Mouse (Mus musculus) adrenal gland, postnatal 4 days (tissue): Measurements from ENCODE around the gene Fgfr2. TPM values are rescaled to one million over a fixed set of nuclear protein-coding genes. Genes with fewer than 3 reads are reported as not detected.
"Not testable (repeated sequence)": the region's sequence is repeated elsewhere in the genome, so short reads cannot be mapped to it uniquely, and the experiment has no call there.

ENCODE experiments used
- DNase-seq, 2 experiments: peaks; one replicate each; pipeline ENCODE4 v3.0.0; 2021 to 2022; ENCODE audit warnings: low spot score in 2 of 2, mixed read lengths in 2 of 2
- total RNA-seq, 2 experiments: library from RNA; stranded (reverse); gene quantifications; 2 replicates each; pipeline ENCODE4 v1.2.3; 2021

Fgfr2 gene
- total RNA-seq, 2 experiments from 2014 or later: 205 to 210 TPM

DNA sequence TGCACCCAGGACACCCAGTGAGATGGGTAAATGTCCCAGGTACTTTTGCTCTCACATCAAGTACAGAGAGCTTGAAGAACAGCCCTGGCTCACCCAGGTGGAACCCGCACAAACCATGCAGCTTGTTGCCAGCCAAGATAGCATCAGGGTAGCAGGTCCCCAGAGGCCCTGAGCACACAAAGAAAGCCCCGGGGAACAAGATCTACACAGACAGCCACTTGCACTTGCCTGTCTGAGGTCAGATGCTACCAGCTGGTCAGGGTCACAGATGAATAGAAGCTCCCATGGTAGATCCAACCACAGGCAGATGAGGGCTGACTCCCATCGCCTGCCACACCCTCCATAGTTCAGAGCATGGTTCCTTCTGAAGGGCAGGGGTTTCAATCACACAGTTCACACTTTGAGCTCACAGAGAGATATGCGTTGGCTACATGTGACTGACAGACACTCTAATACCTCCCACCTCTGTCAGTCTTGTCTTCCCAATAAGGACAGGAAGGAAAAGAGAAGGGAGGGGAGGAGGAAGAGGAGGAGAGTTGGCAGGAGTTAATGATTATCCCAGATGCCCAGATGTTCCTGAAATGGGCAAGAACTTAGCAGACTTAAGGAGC lies 642.3 kb downstream of the Fgfr2 start:
- DNase-seq: no peak

DNA sequence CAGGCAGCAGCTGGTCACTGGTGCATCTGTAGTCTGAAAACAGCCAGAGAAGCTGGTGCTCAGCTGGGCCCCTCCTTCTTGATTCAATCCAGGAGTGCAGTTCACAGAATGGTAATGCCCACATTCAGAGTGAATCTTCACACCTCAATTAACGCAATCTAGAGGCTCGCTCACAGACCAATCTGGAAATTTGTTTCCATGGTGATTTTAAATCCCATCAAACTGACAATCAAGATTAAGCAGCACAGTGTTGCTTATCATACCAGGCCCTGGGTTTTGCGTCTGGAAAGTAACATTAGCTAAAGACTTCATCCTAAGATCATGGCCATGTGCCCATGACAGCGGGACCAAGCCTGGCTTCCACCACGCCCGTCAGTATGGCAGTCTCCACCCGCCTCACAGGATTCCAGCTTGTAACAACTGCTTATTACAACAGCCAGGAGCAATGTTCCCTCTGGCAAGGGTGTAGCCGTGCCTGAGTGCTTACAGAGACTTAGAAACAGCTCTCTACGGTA lies 644.8 kb downstream of the Fgfr2 start:
- no peak for DNase-seq

DNA sequence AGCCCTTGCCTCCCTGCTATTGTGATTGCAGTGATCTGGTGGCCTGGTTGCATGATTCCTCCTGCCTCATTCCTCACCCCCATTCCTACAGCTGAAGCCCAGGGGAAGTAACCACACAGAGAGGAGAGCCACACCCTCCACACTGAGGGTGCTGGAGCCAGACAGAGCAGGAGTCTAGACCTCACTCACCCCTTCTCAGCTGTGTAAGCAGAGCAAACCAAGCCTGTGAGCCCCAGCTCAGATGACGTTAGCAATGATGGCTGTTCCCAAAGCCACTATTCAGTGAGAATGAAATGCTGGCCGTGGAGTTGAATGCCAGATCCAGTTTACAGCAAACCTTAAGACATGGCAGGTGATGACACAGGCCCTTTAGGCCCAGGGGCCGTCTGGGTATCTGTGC lies 645.4 kb downstream of the Fgfr2 start:
- DNase-seq: no peak

- no peak for DNase-seq
These were observed 646.7 kb downstream of the Fgfr2 start for GRCm38 (mm10) chr7:132476491-132476890.

DNA sequence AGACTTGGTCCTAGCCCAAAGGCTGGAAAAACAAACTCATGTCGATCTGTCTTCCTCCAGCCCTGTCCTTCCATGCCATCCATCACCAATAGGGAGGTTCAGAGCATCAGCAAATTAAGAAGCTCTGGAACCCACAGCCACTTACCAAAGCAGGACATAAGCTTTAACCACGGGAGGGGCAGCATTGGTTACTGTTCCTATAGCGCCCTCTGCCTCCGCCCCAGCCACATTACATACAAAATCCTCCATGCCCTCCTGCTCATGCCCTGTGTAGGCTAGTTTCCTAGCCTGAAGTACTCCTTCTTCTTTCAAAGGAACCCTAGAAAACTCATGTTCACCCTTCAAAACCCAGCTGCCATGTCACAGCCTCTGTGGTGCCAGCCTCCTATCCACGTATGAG lies 648.1 kb downstream of the Fgfr2 start:
- peak in 1 of 2 experiments; percentile 24 for DNase-seq

DNA sequence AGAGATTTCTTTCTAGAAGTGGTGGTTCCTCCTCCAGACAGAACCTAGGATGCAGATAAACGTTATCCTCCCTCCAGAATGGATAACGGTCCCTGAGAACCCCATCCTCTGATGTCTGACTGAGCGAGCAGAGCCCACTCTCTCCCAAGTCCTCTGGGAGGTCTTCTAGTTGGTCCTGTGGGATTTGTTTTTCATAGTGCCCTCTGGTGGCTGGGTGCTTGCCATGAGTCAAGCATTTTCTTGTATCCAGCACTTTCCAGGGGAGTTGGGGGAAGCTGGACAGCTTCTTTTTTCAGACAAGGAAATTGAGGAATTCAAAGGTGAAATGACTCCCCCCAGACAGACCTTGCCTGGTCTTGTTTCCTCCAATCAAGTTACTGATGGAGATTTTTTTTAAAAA lies 651.8 kb downstream of the Fgfr2 start:
- no peak for DNase-seq

DNA sequence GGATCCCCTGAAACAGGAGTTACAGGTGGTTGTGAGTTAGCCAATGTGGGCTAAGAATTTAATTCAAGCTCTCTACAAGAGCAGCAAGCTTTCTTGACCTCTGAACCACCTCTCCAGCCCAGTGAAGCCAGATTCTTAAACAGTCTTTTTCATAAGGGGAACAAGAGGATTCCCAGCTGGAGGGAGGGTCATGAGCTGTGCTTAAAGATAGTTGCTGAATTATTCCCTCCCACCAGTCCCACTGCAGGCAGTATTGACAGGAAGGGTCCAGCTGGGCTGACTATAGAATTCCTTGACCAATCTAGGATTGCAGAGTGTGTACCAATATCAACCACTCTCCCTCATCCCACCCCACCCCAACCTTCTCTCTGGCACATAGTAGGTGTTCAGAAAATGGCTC lies 654.8 kb downstream of the Fgfr2 start:
- no peak for DNase-seq

GRCm38 (mm10) chr7:132465897-132466296 lies 657.3 kb downstream of the Fgfr2 start:
- DNase-seq: no peak

GRCm38 (mm10) chr7:132464894-132465293 lies 658.3 kb downstream of the Fgfr2 start:
- no peak for DNase-seq

DNA sequence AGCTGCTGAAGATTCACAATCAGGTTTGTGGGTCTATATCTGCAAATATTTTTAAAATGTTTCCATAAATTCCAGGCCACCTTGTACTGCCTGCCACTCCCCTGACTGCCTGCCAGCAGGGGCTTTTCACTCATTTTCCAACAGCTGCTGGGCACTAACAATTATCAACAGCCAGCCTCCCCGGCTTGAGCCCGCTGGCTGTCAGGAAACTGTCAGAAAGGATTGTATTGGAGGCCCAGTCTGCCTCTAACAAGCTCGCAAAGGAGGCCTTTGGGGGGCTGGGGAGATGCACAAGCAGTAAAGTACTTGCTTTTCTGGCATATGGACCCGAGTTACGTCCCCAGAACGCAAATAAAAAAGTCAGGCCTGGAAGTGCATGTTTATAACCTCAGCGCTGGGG lies 664.7 kb downstream of the Fgfr2 start:
- DNase-seq: no peak

DNA sequence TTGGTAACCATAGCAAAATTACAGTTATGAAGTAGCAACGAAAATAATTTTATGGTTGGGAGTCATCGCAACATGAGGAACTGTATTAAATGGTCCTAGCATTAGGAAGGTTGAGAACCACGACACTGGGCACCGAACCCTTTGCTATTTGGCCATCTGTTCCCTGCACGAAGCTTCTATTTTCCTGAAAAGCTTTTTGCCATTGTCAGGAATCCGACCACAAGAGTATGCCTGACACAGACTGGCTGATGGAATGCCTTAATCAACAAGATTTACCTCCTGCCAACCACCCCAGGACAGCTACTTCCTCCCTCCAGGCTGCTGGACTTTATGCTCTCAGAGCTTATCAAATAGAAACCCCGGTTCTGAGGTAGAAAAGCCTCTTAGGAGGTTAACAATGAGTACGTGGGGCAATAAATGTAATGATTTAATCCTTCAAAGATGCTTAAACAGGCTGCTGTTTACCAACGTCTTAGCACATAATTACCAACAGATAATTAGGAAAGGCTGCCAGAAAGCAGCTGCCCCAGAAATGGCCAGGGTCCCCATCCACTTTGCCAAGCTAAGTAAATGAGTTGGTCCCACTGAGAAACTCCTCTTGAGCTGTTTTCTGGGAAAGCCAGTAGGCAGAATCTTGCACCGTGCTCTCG lies 668.0 kb downstream of the Fgfr2 start:
- DNase-seq: no peak

DNA sequence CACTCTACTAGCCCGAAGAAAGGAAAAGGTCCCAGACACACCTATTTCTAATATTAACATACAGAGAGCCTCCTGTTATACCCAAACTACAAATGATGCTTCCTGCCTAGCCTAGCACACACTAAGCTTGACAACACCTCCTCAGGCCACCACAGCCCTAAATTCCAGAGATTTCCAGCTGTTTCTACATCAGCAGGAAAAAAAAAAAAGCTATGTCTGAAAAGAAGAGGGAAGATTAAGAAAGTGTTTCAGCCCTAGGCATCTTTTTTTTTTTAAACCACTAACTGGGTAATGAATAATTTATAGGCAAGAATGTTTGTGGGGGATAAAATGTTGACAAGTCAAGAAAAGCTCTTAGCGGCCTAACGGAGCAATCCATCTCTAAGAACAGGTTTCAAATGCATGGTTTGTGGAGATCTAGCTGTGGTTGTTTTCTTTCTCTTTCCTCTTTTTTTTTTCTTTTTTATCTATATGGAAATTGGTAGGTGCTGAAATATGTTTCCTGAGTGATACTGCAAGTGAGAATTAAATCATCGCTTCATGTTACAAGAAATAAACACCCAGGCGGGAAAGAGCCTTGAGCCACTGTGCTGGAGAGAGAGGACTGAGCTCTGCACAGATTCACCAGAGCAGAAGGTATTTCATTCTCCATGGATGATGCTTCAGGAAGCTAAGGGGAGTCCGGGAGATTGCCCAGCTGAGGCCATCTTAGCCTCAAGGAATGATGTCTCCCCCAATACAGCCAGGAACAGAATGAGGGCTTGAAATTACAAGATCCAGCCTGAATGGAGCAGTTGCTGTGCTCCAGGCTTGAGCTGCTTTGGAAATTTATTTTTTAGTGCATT lies 673.0 kb downstream of the Fgfr2 start:
- no peak for DNase-seq

DNA sequence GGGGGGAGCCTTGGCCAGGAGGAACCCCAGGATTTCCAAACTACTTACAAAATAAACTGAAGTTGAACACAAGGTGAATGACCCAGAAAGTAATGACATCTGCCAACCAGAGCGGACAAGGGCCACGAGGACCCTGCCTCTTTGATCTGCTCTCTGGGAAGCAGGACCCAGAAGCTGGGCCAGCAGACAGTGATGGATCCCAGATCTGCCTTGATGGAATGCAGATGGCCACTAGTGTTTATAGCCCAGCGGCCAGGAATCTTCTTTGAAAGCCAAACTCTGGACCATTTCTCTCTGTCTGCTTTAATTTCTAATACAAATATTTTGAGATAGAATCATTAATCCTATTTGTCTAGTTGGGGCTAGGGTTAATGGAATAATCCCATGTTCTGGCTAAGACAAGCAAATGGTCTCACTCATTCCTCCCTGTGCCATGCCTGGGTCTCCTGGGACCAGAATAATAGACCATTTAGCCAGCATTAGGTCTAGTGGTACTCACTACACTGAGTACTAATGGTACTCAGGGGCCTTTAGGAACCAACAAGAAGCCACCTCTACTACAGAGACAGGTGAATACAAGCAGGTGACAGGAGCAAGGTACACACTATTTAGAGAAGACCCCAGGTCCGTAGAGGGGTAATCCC lies 674.5 kb downstream of the Fgfr2 start:
- DNase-seq: no peak

- DNase-seq: no peak
These were observed 675.6 kb downstream of the Fgfr2 start for GRCm38 (mm10) chr7:132447558-132447957.

GRCm38 (mm10) chr7:132446841-132447240 lies 676.3 kb downstream of the Fgfr2 start:
- DNase-seq: no peak

GRCm38 (mm10) chr7:132444221-132444620 lies 678.9 kb downstream of the Fgfr2 start:
- DNase-seq: no peak

GRCm38 (mm10) chr7:132443769-132444168 lies 679.4 kb downstream of the Fgfr2 start:
- DNase-seq: no peak

GRCm38 (mm10) chr7:132443134-132443533 lies 680.0 kb downstream of the Fgfr2 start:
- DNase-seq: no peak

DNA sequence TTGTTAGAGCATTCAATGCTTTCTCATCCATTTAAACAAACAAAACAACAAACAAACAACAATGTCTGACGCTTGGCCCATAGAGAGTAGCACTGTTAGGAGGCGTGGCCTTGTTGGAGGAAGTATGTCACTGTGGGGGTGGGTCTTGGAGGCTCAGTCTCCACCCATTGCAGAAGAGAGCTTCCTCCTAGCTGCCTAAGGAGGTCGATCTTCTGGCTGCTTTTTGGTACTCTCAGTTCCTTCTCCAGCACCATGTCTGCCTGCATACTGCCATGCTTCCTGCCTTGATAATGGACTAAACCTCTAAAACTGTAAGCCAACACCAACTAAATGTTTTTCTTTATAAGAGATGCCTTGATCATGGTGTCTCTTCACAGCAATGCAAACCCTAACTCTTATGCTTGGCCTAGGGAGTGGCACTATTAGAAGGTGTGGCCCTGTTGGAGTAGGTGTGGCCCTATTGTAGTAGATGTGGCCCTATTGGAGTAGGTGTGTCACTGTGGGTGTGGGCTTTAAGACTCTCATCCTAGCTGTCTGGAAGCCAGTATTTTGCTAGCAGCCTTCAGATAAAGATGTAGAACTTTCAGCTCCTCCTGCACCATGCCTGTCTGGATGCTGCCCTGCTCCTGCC lies 680.9 kb downstream of the Fgfr2 start:
- DNase-seq: not testable (repeated sequence)

DNA sequence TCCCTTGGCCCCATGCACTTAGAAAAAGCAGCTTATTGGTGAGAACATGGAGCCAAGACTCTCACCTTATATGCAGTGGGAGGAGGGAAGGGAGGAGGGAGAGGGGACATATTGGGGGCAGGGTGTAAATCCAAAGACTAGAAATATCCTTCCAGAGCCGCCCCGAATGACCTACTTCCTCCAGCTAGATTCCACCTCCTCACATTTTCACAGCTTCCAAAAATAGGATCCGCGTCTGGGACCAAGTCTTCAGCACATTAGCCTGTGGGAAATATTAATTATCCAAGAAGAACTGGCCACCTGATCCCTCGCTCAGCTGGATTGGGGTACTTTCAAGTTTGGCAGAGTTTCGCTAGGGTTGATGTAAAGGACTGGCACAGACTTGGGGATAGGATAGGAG lies 683.2 kb downstream of the Fgfr2 start:
- no peak for DNase-seq

- DNase-seq: no peak
These were observed 685.1 kb downstream of the Fgfr2 start for GRCm38 (mm10) chr7:132438060-132438459.
